Mouse (Mus musculus): ENCODE data around the gene Thy1.

Thy1 gene

DNA sequence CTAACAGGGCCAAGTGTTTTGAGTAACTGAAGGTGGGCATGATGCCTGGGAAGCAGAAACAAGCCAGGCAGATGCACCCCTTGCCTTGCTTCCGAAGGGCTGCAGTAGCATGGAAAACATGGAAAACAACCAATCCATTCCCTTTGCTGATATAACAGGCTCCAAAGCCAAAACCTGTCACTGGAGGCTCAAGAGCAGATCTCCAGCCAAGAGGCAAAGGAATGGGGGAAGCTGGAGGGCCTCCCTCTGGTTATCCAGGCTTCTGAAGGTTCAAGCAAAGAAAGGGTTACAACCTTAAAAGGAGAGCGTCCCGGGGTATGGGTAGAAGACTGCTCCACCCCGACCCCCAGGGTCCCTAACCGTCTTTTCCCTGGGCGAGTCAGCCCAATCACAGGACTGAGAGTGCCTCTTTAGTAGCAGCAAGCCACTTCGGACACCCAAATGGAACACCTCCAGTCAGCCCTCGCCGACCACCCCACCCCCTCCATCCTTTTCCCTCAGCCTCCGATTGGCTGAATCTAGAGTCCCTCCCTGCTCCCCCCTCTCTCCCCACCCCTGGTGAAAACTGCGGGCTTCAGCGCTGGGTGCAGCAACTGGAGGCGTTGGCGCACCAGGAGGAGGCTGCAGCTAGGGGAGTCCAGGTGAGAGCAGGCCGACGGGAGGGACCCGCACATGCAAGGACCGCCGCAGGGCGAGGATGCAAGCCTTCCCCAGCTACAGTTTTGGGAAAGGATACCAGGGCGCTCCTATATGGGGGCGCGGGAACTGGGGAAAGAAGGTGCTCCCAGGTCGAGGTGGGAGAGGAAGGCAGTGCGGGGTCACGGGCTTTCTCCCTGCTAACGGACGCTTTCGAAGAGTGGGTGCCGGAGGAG lies at the start of gene Thy1:
Gene Thy1, plus strand, starts transcription at position 549 of the 872 bp plus-strand sequence.
- no peak for DNase-seq (ENCODE audit: low read depth)

GRCm38 (mm10) chr9:43997681-43998080 lies 45.5 kb upstream of the Thy1 start:
- no peak for DNase-seq (ENCODE audit: low read depth)

DNA sequence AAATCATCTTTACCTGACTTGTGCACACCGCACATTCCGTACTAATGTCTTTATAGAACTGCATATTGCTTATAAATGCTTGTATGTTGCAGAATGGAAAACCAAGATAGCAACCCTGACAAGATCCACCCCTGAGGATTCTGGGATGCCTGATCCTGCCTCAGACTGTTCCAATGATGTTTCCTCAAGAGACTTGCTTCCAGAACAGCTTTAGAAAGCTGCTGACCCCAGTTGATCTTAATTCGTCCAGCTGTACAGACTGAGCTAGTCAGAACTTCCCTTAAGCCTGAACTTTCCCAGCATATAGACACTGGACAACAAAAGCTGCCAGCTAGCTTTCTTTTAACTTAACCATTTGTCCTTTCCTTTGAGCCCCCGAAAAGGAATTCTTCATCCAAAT lies 44.3 kb upstream of the Thy1 start:
- DNase-seq (ENCODE audit: low read depth), result no peak

GRCm38 (mm10) chr9:44004362-44004761 lies 38.8 kb upstream of the Thy1 start:
- DNase-seq (ENCODE audit: low read depth), result no peak

- no peak for DNase-seq (ENCODE audit: low read depth)
These were observed 37.9 kb upstream of the Thy1 start for GRCm38 (mm10) chr9:44005305-44005704.

DNA sequence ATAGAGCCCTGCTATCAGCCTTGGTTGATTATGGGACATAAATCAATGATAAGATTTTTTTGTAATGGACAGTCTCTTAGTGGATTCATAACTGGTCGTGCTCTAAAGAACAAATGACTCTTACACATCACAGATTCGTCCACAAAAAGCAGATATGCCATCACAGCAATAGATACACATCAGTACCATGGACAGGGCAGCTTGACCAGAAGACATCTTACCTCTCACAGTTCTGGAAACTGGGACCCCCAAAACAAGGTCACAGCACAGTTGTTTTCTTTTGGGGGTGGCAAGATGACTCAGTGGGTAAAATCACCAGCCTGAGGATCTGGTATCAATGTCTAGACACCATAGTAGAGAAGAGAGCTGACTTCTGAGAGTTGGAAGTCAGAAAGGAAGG lies 35.9 kb upstream of the Thy1 start:
- no peak for DNase-seq (ENCODE audit: low read depth)

- no peak for DNase-seq (ENCODE audit: low read depth)
These were observed 35.2 kb upstream of the Thy1 start for GRCm38 (mm10) chr9:44007991-44008390.

DNA sequence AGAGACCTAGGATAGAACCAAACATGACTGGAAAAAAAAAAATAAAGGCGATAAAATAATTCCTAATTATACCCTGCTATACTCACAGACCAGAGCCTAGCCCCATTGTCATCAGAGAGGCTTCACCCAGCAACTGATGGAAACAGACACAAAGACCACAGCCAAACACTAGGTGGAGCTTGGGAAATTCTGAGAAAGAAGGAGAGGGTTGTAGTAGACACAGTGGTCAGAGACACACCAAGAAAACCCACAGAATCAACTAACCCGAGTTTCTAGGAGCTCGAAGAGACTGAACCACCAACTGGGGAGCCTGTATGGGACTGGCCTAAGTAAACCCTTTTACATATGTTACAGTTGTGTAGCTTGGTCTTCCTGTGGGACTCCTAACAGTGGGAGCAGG lies 32.3 kb upstream of the Thy1 start:
- DNase-seq (ENCODE audit: low read depth), result no peak

- no peak for DNase-seq (ENCODE audit: low read depth)
These were observed 31.5 kb upstream of the Thy1 start for GRCm38 (mm10) chr9:44011668-44012067.

DNA sequence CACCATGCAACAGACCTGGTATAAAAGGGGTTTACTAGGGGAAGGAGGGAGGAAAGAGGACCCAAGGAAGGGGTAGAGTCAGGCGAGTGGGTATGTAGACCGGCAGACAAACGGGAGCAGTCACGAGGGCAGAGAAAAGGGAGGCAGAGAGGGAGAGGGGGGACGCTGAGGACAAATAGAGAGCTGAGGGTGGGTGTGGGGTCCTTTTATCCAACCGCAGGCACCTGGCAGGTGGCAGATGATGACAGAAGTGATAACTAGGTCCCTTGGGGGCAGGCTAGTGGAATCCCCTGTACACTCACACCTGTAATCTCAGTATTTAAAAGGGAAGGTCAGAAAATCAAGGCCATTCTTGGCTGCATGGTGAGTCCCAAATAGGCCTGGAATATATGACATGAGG lies 31.0 kb upstream of the Thy1 start:
- no peak for DNase-seq (ENCODE audit: low read depth)

GRCm38 (mm10) chr9:44012761-44013301 lies 30.4 kb upstream of the Thy1 start:
- DNase-seq (ENCODE audit: low read depth), result no peak

DNA sequence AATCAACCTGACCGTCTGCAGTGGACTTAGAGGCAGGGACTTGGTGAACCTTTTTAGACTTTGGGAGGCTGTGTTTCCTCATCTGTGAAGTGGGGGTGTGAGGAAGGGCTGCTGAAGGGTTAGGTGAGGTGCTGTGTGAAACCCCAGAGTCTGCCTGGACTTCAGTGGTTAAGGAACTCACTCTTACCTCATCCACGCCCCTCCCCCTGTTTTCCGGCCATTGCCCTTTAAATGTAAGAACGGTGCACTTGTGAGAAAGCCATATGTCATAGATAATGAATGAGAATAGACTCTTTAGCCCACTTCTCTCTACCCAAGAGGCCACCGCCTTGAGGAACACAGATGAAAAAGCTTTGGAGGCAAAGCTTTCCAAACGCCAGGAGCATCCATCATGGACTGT lies 29.4 kb upstream of the Thy1 start:
- no peak for DNase-seq (ENCODE audit: low read depth)

DNA sequence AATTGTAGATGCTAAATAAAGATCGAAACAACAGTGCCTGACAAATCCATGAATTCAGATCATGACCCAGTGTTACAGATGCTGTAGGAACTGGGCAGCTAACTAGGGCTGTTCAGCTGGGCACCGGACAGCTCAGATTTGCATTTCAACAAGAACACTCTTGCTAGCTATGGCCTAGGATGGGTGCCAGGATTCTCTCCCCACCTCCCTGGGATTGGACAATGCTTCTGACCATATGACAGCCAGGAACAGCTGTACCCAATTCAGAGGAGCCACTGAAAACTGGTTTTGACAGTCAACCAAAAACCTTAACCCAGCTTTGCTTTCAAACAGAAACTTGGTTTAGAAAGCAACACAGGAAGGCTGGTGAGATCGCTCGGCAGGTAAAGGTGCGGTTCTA lies 26.9 kb upstream of the Thy1 start:
- no peak for DNase-seq (ENCODE audit: low read depth)

GRCm38 (mm10) chr9:44017846-44018245 lies 25.3 kb upstream of the Thy1 start:
- no peak for DNase-seq (ENCODE audit: low read depth)

DNA sequence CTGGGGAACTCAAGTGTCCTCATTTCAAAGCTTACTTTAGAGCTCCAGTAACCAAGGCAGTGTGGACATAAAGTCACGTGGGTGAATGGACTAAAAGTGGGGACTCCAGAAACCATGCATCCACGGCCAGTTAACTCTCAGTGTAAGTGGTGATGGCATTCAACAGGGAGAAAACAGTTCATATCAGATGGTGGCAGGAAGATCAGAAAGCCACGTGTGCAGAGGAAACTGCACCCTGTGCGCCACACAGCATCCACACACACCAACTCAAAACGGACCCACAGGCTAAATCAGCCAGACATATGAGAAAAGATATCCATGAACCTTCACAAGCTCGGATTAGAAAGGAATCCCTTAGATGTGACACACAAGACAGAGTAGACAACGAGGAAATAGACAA lies 23.2 kb upstream of the Thy1 start:
- DNase-seq (ENCODE audit: low read depth), result no peak

- no peak for DNase-seq (ENCODE audit: low read depth)
These were observed 20.9 kb upstream of the Thy1 start for GRCm38 (mm10) chr9:44022100-44022847.

DNA sequence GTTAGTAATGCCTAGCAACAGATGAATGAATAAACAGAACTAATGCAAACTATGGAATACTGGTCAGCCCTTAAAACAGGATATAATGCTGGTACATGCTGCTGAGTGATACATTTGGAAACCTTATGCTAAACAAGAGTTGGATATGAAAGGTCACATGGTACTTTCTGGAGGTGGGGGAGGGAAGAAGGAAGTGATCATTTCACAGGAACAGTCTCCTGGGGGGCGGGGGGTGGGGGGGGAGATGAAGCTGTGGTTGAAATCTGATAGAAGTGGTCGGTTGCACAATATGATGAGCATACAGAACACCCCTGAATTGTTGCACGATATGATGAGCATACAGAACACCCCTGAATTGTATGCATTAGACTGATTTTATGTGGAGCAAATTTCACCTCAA lies 19.1 kb upstream of the Thy1 start:
- DNase-seq (ENCODE audit: low read depth), result peak; percentile 39

GRCm38 (mm10) chr9:44029580-44030236 lies 13.5 kb upstream of the Thy1 start:
- no peak for DNase-seq (ENCODE audit: low read depth)

DNA sequence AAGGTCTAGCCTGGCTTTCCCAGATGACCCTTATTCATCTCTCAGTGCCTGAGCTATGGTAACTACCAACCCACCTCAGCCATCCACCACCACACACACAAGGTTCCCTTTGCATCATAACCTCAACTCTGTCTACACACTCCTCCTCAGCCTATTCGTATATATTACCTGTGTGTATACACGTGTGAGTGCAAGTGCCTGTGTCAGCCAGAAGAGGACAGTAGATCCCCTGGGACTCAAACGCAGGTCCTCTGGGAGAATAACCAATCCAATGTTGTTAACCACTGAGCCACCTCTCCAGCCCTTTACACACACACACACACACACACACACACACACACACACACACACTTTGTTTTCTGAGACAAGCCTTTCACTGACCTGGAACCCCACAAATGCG lies 12.5 kb upstream of the Thy1 start:
- no peak for DNase-seq (ENCODE audit: low read depth)

- no peak for DNase-seq (ENCODE audit: low read depth)
These were observed 12.1 kb upstream of the Thy1 start for GRCm38 (mm10) chr9:44031079-44031478.

- DNase-seq (ENCODE audit: low read depth), result no peak
These were observed 11.2 kb upstream of the Thy1 start for GRCm38 (mm10) chr9:44031946-44032345.

DNA sequence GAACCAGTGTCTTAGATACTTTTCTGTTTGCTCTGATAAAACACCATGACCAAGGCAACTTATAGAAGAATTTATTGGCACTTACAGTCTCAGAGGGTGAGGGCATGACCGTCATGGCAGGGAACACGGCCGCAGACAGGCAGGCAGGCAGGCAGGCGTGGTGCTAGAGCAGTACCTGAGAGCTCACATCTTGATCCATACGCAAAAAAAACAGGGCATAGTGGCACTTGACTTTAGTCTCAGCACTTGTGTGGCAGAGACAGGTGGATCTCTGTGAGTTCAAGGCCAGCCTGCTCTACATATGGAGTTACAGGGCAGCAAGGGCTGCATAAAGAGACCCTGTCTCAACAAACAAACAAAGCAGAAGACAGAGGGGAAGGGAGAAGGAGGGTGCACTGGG lies 9.9 kb upstream of the Thy1 start:
- DNase-seq (ENCODE audit: low read depth), result no peak
